ENCODE assay signal across 8 mouse cellular contexts in the genomic region with DNA sequence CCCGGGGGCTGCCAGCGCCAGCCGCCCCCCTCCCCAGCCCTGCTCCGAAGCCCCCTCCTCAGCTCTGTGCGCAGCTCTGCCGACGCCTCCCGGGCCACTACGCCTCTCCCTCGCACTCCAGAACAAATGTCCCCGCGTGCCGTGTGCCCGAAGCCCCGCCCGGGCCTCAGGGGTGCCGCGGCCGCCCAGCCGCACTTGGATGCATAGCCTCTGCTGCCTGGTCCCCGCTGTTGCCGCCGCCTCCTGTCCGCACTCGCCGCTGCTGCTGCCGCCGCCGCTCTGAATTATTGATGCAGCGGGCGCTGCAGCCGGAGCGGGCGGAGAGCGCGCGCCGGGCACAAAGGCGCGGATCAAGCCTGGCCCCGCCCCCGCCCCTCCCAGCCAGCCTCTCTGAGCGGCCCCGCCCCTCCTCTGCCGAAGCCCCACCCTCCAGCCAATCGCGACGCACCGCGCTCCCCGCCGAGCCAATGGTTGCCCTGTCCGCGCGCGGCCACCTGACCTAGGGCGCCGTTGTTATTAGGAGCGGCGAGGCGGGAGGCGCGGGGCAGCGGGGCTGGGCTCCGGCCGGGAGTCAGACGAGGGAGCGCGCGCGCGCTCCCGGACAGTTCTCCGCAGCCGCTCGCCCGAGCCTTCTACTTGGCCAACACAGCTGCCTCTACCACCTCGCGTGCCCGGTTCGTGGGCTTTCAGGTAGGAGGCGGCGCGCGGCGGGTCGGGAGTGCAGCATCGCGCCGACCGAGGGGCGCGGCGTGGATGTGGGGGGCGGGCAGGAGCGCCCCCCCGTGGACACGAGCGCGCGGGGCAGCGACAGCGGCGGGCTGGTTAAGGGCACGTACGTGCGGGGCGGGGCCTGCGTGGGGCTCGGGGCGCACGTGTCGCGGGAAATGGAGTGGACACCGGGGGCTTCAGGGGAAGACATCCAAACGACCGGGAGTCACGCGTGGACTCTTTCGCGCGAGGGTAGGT. TPM values are rescaled to one million over a fixed set of nuclear protein-coding genes. Genes with fewer than 3 reads are reported as not detected.
DNase-seq lines count a peak whose midpoint lies in the region; ATAC-seq and TF ChIP-seq lines count a peak whose summit lies in the region.

Gene Cbln1, minus strand, starts transcription at position 339 of the 966 bp plus-strand sequence.

- ATAC-seq in limb, embryonic 11.5 days (ENCODE audit: insufficient number of reproducible peaks, low FRiP score, low TSS enrichment, low read depth): peak; percentile 92
- ATAC-seq in midbrain, embryonic 12.5 days (ENCODE audit: low FRiP score, low read depth): peak; percentile 92
- no peak for ATAC-seq in activated CD4-positive, CD25-positive, alpha-beta regulatory T cell, adult 4 months

- H3K4me3 ChIP-seq in embryonic fibroblast, embryonic 13.5 days (ENCODE audit: insufficient read depth, low read length): peak within 1 kb of the TSS; percentile 17
- H3K4me3 ChIP-seq in limb, embryonic 11.5 days (ENCODE audit: low read depth, low read length): peak within 1 kb of the TSS; percentile 48
- peak within 1 kb of the TSS; percentile 68 for H3K4me3 ChIP-seq in midbrain, embryonic 12.5 days

- peak within 1 kb of the TSS; percentile 98 for H3K4me2 ChIP-seq in limb, embryonic 11.5 days (ENCODE audit: low read depth, severe bottlenecking)
- H3K4me2 ChIP-seq in midbrain, embryonic 12.5 days (replicated peaks): peak within 1 kb of the TSS; percentile 91

- H3K27ac ChIP-seq in embryonic fibroblast, embryonic 13.5 days (ENCODE audit: insufficient read depth, low read length): no peak within 1 kb of the TSS
- 0 out of 2 replicates have a peak within 1 kb of the TSS, but pooled peaks have one; percentile 21 for H3K27ac ChIP-seq in limb, embryonic 11.5 days (replicated peaks; ENCODE audit: low read depth, low read length)
- peak within 1 kb of the TSS; percentile 81 for H3K27ac ChIP-seq in midbrain, embryonic 12.5 days (replicated peaks)

- peaks cover 65% of the 10 kb centered on the region for H3K27me3 ChIP-seq in limb, embryonic 11.5 days (ENCODE audit: control insufficient read depth, insufficient read depth, low read length)
- peaks cover 71% of the 10 kb centered on the region for H3K27me3 ChIP-seq in midbrain, embryonic 12.5 days

- TF ChIP-seq POLR2A in embryonic fibroblast, embryonic 13.5 days (IDR thresholded peaks at IDR 0.05; ENCODE audit: low read depth, low read length): no peak

- no peak for TF ChIP-seq CTCF in embryonic fibroblast, embryonic 13.5 days (IDR thresholded peaks at IDR 0.05; ENCODE audit: borderline replicate concordance, insufficient read depth, low read length)

- WGBS in limb, embryonic 11.5 days: under 1% methylated on average over 110 of the region's 122 CpGs
- WGBS in midbrain, embryonic 12.5 days: under 1% methylated on average over 104 of the region's 122 CpGs

- H3K4me1 ChIP-seq in embryonic fibroblast, embryonic 13.5 days (ENCODE audit: control insufficient read depth, insufficient read depth, low read length): peaks cover 2% of the 10 kb centered on the region; the same call in 1 of the 2 replicates
- peaks cover 24% of the 10 kb centered on the region for H3K4me1 ChIP-seq in limb, embryonic 11.5 days (ENCODE audit: control insufficient read depth, insufficient read depth, low read length)
- H3K4me1 ChIP-seq in midbrain, embryonic 12.5 days: peaks cover 51% of the 10 kb centered on the region

- peak; percentile 61 for DNase-seq in c-Kit-positive CD71-negative TER-119-negative erythroid progenitor cells, embryonic 14.5 days (ENCODE audit: low read depth)
- peak; percentile 66 to 67 for DNase-seq in heart, adult 9 months (ENCODE audit: low spot score in 2 of 2)
- DNase-seq in kidney, adult 9 months: peak; percentile 82
- DNase-seq in limb, embryonic 11.5 days (ENCODE audit: low spot score): peak; percentile 96
- DNase-seq in spleen, postnatal 10 days (ENCODE audit: low spot score in 2 of 2): peak; percentile 12 to 62

- no peaks in the 10 kb centered on the region for H3K9me3 ChIP-seq in limb, embryonic 11.5 days (ENCODE audit: control insufficient read depth, low read length)
- no peaks in the 10 kb centered on the region for H3K9me3 ChIP-seq in midbrain, embryonic 12.5 days

- H3K36me3 ChIP-seq in limb, embryonic 11.5 days (ENCODE audit: control insufficient read depth, insufficient read depth, low read length): no peaks in the 10 kb centered on the region
- H3K36me3 ChIP-seq in midbrain, embryonic 12.5 days: no peaks in the 10 kb centered on the region

- peak within 1 kb of the TSS; percentile 60 for H3K9ac ChIP-seq in limb, embryonic 11.5 days (ENCODE audit: low read length)
- H3K9ac ChIP-seq in midbrain, embryonic 12.5 days (replicated peaks): peak within 1 kb of the TSS; percentile 71

RNA-seq across cellular contexts. Expression of gene Cbln1, which starts in this region (rescaled TPM):
- 0.91 and 0.97 TPM in 2 replicates for polyA plus RNA-seq in embryonic fibroblast, embryonic 13.5 days (2011; ENCODE audit: insufficient read length, low read depth, missing spikeins)
- 4.8 and 5.9 TPM in 2 replicates for polyA plus RNA-seq in limb, embryonic 11.5 days (2014; fragmentation: Nextera tagmentation; extraction: Ambion mirVana)
- 9.9 and 10.6 TPM in 2 replicates for polyA plus RNA-seq in midbrain, embryonic 12.5 days (2016; fragmentation: Nextera tagmentation; extraction: Ambion mirVana)
- under 1 TPM in 1 of 2 experiments, not detected in 1; 0.19 TPM for polyA plus RNA-seq in activated CD4-positive, CD25-positive, alpha-beta regulatory T cell, adult 4 months (2017; shearing (Covaris generic))

Comparison
In these comparisons a context has a peak if more than half of its experiments do, and no peak if none do; other contexts are left out.
1. DNase-seq: peak in every context shown above with its lines; median percentile 96 in limb, embryonic 11.5 days; 82 in kidney, adult 9 months; 66 in heart, adult 9 months; 61 in c-Kit-positive CD71-negative TER-119-negative erythroid progenitor cells, embryonic 14.5 days; 37 in spleen, postnatal 10 days.
2. H3K4me3 ChIP-seq: peak in every context shown above with its lines; median percentile 68 in midbrain, embryonic 12.5 days; 48 in limb, embryonic 11.5 days; 17 in embryonic fibroblast, embryonic 13.5 days.